Mouse (Mus musculus): ENCODE measurements around the gene Phkg2. TPM values are rescaled to one million over a fixed set of nuclear protein-coding genes. Genes with fewer than 3 reads are reported as not detected.

Gene Phkg2
- total RNA-seq, 2 experiments from 2014 or later, result 16.2 to 44.2 TPM

Other genes starting within 250 kb of the Phkg2 start
- gene Zfp768, start 227.8 kb upstream of the Phkg2 start, total RNA-seq (2015; ENCODE audit: low replicate concordance), result 1.2 TPM in 1 of 2 replicates, not detected in the other
- 0.94 and 1.5 TPM in 2 replicates for gene Zfp768, start 227.8 kb upstream of the Phkg2 start, total RNA-seq (2017; ENCODE audit: low replicate concordance)
- 0.42 and 1.2 TPM in 2 replicates for gene Zfp747, start 197.3 kb upstream of the Phkg2 start, total RNA-seq (2015; ENCODE audit: low replicate concordance)
- gene Zfp747, start 197.3 kb upstream of the Phkg2 start, total RNA-seq (2017; ENCODE audit: low replicate concordance), result 1.0 and 1.3 TPM in 2 replicates
- 0.38 TPM in 1 of 2 replicates, not detected in the other for gene 9130019O22Rik, start 186.2 kb upstream of the Phkg2 start, total RNA-seq (2015; ENCODE audit: low replicate concordance)
- gene 9130019O22Rik, start 186.2 kb upstream of the Phkg2 start, total RNA-seq (2017; ENCODE audit: low replicate concordance), result 1.4 and 1.8 TPM in 2 replicates
- gene E430018J23Rik, start 179.7 kb upstream of the Phkg2 start, total RNA-seq (2015; ENCODE audit: low replicate concordance), result not detected in 2 replicates
- 0.28 and 3.4 TPM in 2 replicates for gene E430018J23Rik, start 179.7 kb upstream of the Phkg2 start, total RNA-seq (2017; ENCODE audit: low replicate concordance)
- gene Zfp764, start 166.5 kb upstream of the Phkg2 start, total RNA-seq (2015; ENCODE audit: low replicate concordance), result 0.19 and 3.6 TPM in 2 replicates
- gene Zfp764, start 166.5 kb upstream of the Phkg2 start, total RNA-seq (2017; ENCODE audit: low replicate concordance), result 2.5 TPM in 1 of 2 replicates, not detected in the other
- 8.4 and 26.9 TPM in 2 replicates for gene Zfp688, start 151.3 kb upstream of the Phkg2 start, total RNA-seq (2015; ENCODE audit: low replicate concordance)
- gene Zfp688, start 151.3 kb upstream of the Phkg2 start, total RNA-seq (2017; ENCODE audit: low replicate concordance), result 1.0 and 3.5 TPM in 2 replicates
- gene Zfp689, start 124.2 kb upstream of the Phkg2 start, total RNA-seq (2015; ENCODE audit: low replicate concordance), result not detected in 2 replicates
- 0.26 and 2.4 TPM in 2 replicates for gene Zfp689, start 124.2 kb upstream of the Phkg2 start, total RNA-seq (2017; ENCODE audit: low replicate concordance)
- gene Prr14, start 113.7 kb upstream of the Phkg2 start, total RNA-seq (2015; ENCODE audit: low replicate concordance), result 65.2 and 71.7 TPM in 2 replicates
- gene Prr14, start 113.7 kb upstream of the Phkg2 start, total RNA-seq (2017; ENCODE audit: low replicate concordance), result 25.4 and 41.3 TPM in 2 replicates
- gene Fbrs, start 94.1 kb upstream of the Phkg2 start, total RNA-seq (2015; ENCODE audit: low replicate concordance), result 154 and 157 TPM in 2 replicates
- gene Fbrs, start 94.1 kb upstream of the Phkg2 start, total RNA-seq (2017; ENCODE audit: low replicate concordance), result 61.2 and 79.1 TPM in 2 replicates
- gene Srcap, start 61.4 kb upstream of the Phkg2 start, total RNA-seq (2015; ENCODE audit: low replicate concordance), result 51.9 and 52.5 TPM in 2 replicates
- gene Srcap, start 61.4 kb upstream of the Phkg2 start, total RNA-seq (2017; ENCODE audit: low replicate concordance), result 59.9 and 65.1 TPM in 2 replicates
- 27.9 and 44.5 TPM in 2 replicates for gene Gm42715, start 53.8 kb upstream of the Phkg2 start, total RNA-seq (2015; ENCODE audit: low replicate concordance)
- 17.4 and 34.6 TPM in 2 replicates for gene Gm42715, start 53.8 kb upstream of the Phkg2 start, total RNA-seq (2017; ENCODE audit: low replicate concordance)
- gene Tmem265, start 11.9 kb upstream of the Phkg2 start, total RNA-seq (2015; ENCODE audit: low replicate concordance), result 1.7 TPM in 1 of 2 replicates, not detected in the other
- not detected in 2 replicates for gene Tmem265, start 11.9 kb upstream of the Phkg2 start, total RNA-seq (2017; ENCODE audit: low replicate concordance)
- 4.0 and 14.0 TPM in 2 replicates for gene Ccdc189, start 15.3 kb downstream of the Phkg2 start, total RNA-seq (2015; ENCODE audit: low replicate concordance)
- gene Ccdc189, start 15.3 kb downstream of the Phkg2 start, total RNA-seq (2017; ENCODE audit: low replicate concordance), result 26.1 and 31.4 TPM in 2 replicates
- gene Rnf40, start 15.4 kb downstream of the Phkg2 start, total RNA-seq (2015; ENCODE audit: low replicate concordance), result 17.1 and 18.1 TPM in 2 replicates
- 41.8 and 86.0 TPM in 2 replicates for gene Rnf40, start 15.4 kb downstream of the Phkg2 start, total RNA-seq (2017; ENCODE audit: low replicate concordance)
- 0.77 and 0.84 TPM in 2 replicates for gene Zfp629, start 42.5 kb downstream of the Phkg2 start, total RNA-seq (2015; ENCODE audit: low replicate concordance)
- gene Zfp629, start 42.5 kb downstream of the Phkg2 start, total RNA-seq (2017; ENCODE audit: low replicate concordance), result 2.0 and 3.2 TPM in 2 replicates
- 28.8 and 41.3 TPM in 2 replicates for gene Bcl7c, start 135.6 kb downstream of the Phkg2 start, total RNA-seq (2015; ENCODE audit: low replicate concordance)
- gene Bcl7c, start 135.6 kb downstream of the Phkg2 start, total RNA-seq (2017; ENCODE audit: low replicate concordance), result 3.8 and 4.3 TPM in 2 replicates
- 0.63 TPM in 1 of 2 replicates, not detected in the other for gene Ctf1, start 139.4 kb downstream of the Phkg2 start, total RNA-seq (2015; ENCODE audit: low replicate concordance)
- gene Ctf1, start 139.4 kb downstream of the Phkg2 start, total RNA-seq (2017; ENCODE audit: low replicate concordance), result not detected in 2 replicates
- gene Ctf2, start 158.8 kb downstream of the Phkg2 start, total RNA-seq (2015; ENCODE audit: low replicate concordance), result not detected in 2 replicates
- not detected in 2 replicates for gene Ctf2, start 158.8 kb downstream of the Phkg2 start, total RNA-seq (2017; ENCODE audit: low replicate concordance)
- gene Fbxl19, start 171.2 kb downstream of the Phkg2 start, total RNA-seq (2015; ENCODE audit: low replicate concordance), result 2.7 and 6.0 TPM in 2 replicates
- gene Fbxl19, start 171.2 kb downstream of the Phkg2 start, total RNA-seq (2017; ENCODE audit: low replicate concordance), result 3.1 and 6.2 TPM in 2 replicates
- 2.9 and 9.0 TPM in 2 replicates for gene Orai3, start 196.5 kb downstream of the Phkg2 start, total RNA-seq (2015; ENCODE audit: low replicate concordance)
- gene Orai3, start 196.5 kb downstream of the Phkg2 start, total RNA-seq (2017; ENCODE audit: low replicate concordance), result 5.7 and 9.8 TPM in 2 replicates
- gene Setd1a, start 203.3 kb downstream of the Phkg2 start, total RNA-seq (2015; ENCODE audit: low replicate concordance), result 3.8 and 18.2 TPM in 2 replicates
- gene Setd1a, start 203.3 kb downstream of the Phkg2 start, total RNA-seq (2017; ENCODE audit: low replicate concordance), result 8.9 and 11.3 TPM in 2 replicates
- 7.5 TPM in 1 of 2 replicates, not detected in the other for gene Gm49388, start 212.3 kb downstream of the Phkg2 start, total RNA-seq (2015; ENCODE audit: low replicate concordance)
- gene Gm49388, start 212.3 kb downstream of the Phkg2 start, total RNA-seq (2017; ENCODE audit: low replicate concordance), result 2.0 and 5.3 TPM in 2 replicates
- 2.7 and 9.2 TPM in 2 replicates for gene Hsd3b7, start 227.3 kb downstream of the Phkg2 start, total RNA-seq (2015; ENCODE audit: low replicate concordance)
- gene Hsd3b7, start 227.3 kb downstream of the Phkg2 start, total RNA-seq (2017; ENCODE audit: low replicate concordance), result 3.8 and 4.3 TPM in 2 replicates